Mouse (Mus musculus) stomach, embryonic 15.5 days (tissue): ENCODE measurements around the gene Nf2. TPM values are rescaled to one million over a fixed set of nuclear protein-coding genes. Genes with fewer than 3 reads are reported as not detected.
"Not testable (repeated sequence)": the region's sequence is repeated elsewhere in the genome, so short reads cannot be mapped to it uniquely, and the experiment has no call there.

Experiments used
- ATAC-seq: fragments of 200-750 bp; cut with Nextera tagmentation; 2 replicates; pipeline ENCODE4 v1.8.0; 2017; ENCODE audit warnings: low read depth, moderate number of reproducible peaks, moderate TSS enrichment; ENCODE audit not compliant: insufficient read depth, low FRiP score
- H3K27ac ChIP-seq: fragments of 300-500 bp; sonication (generic); 2 replicates; pipeline ENCODE4 v1.5.1; 2015; ENCODE audit warnings: mild to moderate bottlenecking, inconsistent platforms
- H3K27me3 ChIP-seq: fragments of 300-500 bp; sonication (generic); replicated peaks from 2 replicates; pipeline ENCODE4 v1.6.1; 2015; ENCODE audit warnings: inconsistent platforms
- H3K36me3 ChIP-seq: fragments of 300-500 bp; sonication (generic); 2 replicates; pipeline ENCODE4 v1.6.1; 2015; ENCODE audit warnings: inconsistent platforms
- H3K4me1 ChIP-seq: fragments of 300-500 bp; sonication (generic); 2 replicates; pipeline ENCODE4 v1.6.1; 2015; ENCODE audit warnings: inconsistent platforms
- H3K4me2 ChIP-seq: fragments of 300-500 bp; sonication (generic); 2 replicates; pipeline ENCODE4 v1.6.1; 2015; ENCODE audit warnings: mild to moderate bottlenecking, inconsistent platforms
- H3K4me3 ChIP-seq: fragments of 300-500 bp; sonication (generic); replicated peaks from 2 replicates; pipeline ENCODE4 v1.5.1; 2015; ENCODE audit warnings: inconsistent platforms
- H3K9ac ChIP-seq: fragments of 300-500 bp; sonication (generic); 2 replicates; pipeline ENCODE4 v1.6.1; 2015; ENCODE audit warnings: inconsistent platforms
- H3K9me3 ChIP-seq: fragments of 300-500 bp; sonication (generic); 2 replicates; pipeline ENCODE4 v1.6.1; 2016; ENCODE audit warnings: inconsistent platforms
- whole genome bisulfite sequencing: fragments of 180-500 bp; shearing (Covaris S2); methylation state at CpG from one replicate; pipeline ENCODE4 v1.1.7; 2015; 5-methylcytosine and 5-hydroxymethylcytosine counted together
- polyA plus RNA-seq: library from polyadenylated mRNA; unstranded; fragments of >200 nt; fragmentation: Nextera tagmentation; extraction: Ambion mirVana; gene quantifications from 2 replicates; pipeline ENCODE4 v1.2.1, GENCODE M21; 2015

Nf2 gene
- polyA plus RNA-seq, 1 experiment from 2014 or later: 38.6 TPM

GRCm38 (mm10) chr11:4804921-4805562 is 44.3 kb downstream of the Nf2 start:
- Histone ChIP-seq H3K9ac (no peak overlapping the region), H3K4me2 (no peak overlapping the region), H3K9me3 (no peaks in the 10 kb centered on the region), H3K4me1 (no peaks in the 10 kb centered on the region), H3K4me3 (no peak overlapping the region), H3K27me3 (no peaks in the 10 kb centered on the region), H3K27ac (no peak overlapping the region), H3K36me3 (0 out of 2 replicates have a peak, but pooled peaks cover 5% of the 10 kb centered on the region)
- WGBS: 88% methylated on average over 6 of the region's 6 CpGs
- ATAC-seq: no peak

DNA sequence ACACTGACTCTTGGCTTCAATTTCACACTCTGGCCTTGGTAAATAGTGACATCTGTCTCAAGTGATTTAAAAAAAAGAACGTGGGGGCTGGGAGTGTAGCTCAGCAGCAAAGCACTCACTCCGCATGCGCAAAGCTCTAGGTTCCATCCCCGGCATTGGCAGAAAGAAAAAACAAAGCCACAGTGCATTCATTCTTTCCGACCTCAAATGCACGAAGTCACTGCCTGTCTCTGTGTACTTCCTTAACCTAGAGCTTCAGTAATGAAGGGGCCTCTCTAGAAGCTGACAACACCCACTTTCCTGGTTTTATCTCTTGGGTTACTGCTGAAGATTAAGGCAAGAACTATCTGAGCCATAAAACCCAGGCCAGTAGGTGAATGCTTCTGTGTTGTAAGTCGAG is 45.4 kb downstream of the Nf2 start:
- H3K4me3 ChIP-seq: no peak overlapping the region
- no peaks in the 10 kb centered on the region for H3K27me3 ChIP-seq
- no peak for ATAC-seq
- H3K9ac ChIP-seq: no peak overlapping the region
- H3K9me3 ChIP-seq: no peaks in the 10 kb centered on the region
- WGBS: 62% methylated on average over 7 of the region's 7 CpGs
- H3K27ac ChIP-seq: no peak overlapping the region
- H3K36me3 ChIP-seq: 0 out of 2 replicates have a peak, but pooled peaks cover 5% of the 10 kb centered on the region
- no peak overlapping the region for H3K4me2 ChIP-seq
- H3K4me1 ChIP-seq: no peaks in the 10 kb centered on the region

DNA sequence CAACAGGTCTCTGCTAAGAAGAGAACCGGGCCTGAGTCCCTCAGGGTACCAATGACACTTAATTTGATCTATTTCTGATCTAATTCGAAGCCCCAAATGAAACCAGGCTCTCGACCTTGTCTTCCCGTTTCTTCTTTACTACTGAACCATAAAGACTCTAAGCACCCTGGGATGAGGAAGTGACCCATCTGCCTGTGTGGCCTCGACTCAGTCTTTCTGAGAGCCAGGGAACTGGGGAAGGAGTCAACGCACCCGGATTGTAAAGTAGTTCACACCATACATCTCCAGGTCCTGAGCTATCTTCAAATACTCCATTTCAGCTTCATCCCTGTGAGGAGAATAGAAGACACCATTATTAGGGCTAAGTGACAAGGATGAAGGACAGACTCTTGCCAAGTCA is 45.9 kb downstream of the Nf2 start:
- H3K27ac ChIP-seq: no peak overlapping the region
- 83% methylated on average over 7 of the region's 7 CpGs for WGBS
- H3K4me3 ChIP-seq: no peak overlapping the region
- no peak overlapping the region for H3K9ac ChIP-seq
- H3K27me3 ChIP-seq: no peaks in the 10 kb centered on the region
- no peaks in the 10 kb centered on the region for H3K4me1 ChIP-seq
- H3K4me2 ChIP-seq: no peak overlapping the region
- ATAC-seq: no peak
- H3K36me3 ChIP-seq: 0 out of 2 replicates have a peak, but pooled peaks cover 5% of the 10 kb centered on the region
- no peaks in the 10 kb centered on the region for H3K9me3 ChIP-seq

DNA sequence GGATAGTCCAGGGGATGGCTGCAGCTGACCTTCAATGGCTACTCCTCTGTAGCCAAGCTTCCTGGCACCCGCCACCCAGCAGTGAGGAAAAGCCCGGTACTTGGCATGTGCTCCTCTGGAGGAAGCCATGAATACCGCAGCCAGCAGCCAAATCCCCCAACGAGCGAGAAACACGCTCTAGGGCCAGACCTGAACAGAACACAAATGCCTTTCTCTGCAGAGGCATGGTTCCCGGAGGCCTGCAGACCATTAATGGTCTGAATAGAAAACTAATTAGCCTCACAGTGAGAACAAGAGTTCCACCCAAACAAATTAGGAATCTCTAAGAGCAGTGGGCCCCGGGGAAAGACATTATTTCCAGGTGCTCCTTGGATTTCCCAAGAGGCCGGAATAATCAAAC is 46.3 kb downstream of the Nf2 start:
- no peak overlapping the region for H3K27ac ChIP-seq
- H3K9me3 ChIP-seq: no peaks in the 10 kb centered on the region
- H3K27me3 ChIP-seq: no peaks in the 10 kb centered on the region
- no peak overlapping the region for H3K4me2 ChIP-seq
- 86% methylated on average over 9 of the region's 9 CpGs for WGBS
- no peaks in the 10 kb centered on the region for H3K4me1 ChIP-seq
- no peak overlapping the region for H3K9ac ChIP-seq
- H3K4me3 ChIP-seq: no peak overlapping the region
- no peak for ATAC-seq
- 0 out of 2 replicates have a peak, but pooled peaks cover 5% of the 10 kb centered on the region for H3K36me3 ChIP-seq

GRCm38 (mm10) chr11:4802401-4802800 is 46.9 kb downstream of the Nf2 start:
- H3K4me2 ChIP-seq, H3K27ac ChIP-seq, H3K4me3 ChIP-seq, H3K9ac ChIP-seq, ATAC-seq, H3K4me1 ChIP-seq, H3K36me3 ChIP-seq, H3K27me3 ChIP-seq, H3K9me3 ChIP-seq: not testable (repeated sequence)
- WGBS: 90% methylated on average over 2 of the region's 2 CpGs

- Histone ChIP-seq H3K36me3 (0 out of 2 replicates have a peak, but pooled peaks cover 5% of the 10 kb centered on the region), H3K4me3 (no peak overlapping the region), H3K27me3 (no peaks in the 10 kb centered on the region), H3K4me1 (no peaks in the 10 kb centered on the region), H3K9ac (no peak overlapping the region), H3K9me3 (no peaks in the 10 kb centered on the region), H3K27ac (no peak overlapping the region), H3K4me2 (no peak overlapping the region)
- 59% methylated on average over 4 of the region's 4 CpGs for WGBS
- ATAC-seq: no peak
These were observed 48.7 kb downstream of the Nf2 start for GRCm38 (mm10) chr11:4800654-4801053.

DNA sequence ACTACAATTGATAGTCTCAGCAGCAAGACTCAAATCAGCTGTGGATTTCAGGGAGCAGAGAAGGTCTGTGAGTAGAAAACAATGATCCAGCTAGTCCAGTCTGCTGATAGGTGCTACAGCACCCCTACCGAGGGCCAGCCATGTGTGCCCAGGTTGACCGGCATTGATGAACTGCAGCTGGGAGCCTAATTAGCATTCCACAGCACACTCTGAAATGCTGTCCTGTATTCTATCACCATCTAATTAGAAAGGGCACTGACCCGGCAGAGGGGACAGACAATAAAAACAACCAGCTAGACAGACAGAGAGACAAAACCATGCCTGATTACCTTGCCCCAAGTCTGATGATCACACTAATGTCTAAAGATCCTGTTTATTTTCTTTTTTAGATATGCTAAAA is 56.3 kb downstream of the Nf2 start:
- Histone ChIP-seq H3K27ac (no peak overlapping the region), H3K27me3 (no peaks in the 10 kb centered on the region), H3K9me3 (no peaks in the 10 kb centered on the region), H3K9ac (no peak overlapping the region), H3K36me3 (peaks cover 15% of the 10 kb centered on the region), H3K4me3 (no peak overlapping the region), H3K4me1 (no peaks in the 10 kb centered on the region), H3K4me2 (no peak overlapping the region)
- ATAC-seq: no peak
- WGBS: 58% methylated on average over 3 of the region's 3 CpGs

- 85% methylated on average over 6 of the region's 6 CpGs for WGBS
- peaks cover 17% of the 10 kb centered on the region for H3K36me3 ChIP-seq
- no peak overlapping the region for H3K27ac ChIP-seq
- no peaks in the 10 kb centered on the region for H3K4me1 ChIP-seq
- no peak overlapping the region for H3K4me3 ChIP-seq
- ATAC-seq: no peak
- H3K9me3 ChIP-seq: no peaks in the 10 kb centered on the region
- H3K27me3 ChIP-seq: no peaks in the 10 kb centered on the region
- no peak overlapping the region for H3K9ac ChIP-seq
- no peak overlapping the region for H3K4me2 ChIP-seq
These were observed 57.8 kb downstream of the Nf2 start for GRCm38 (mm10) chr11:4791549-4791948.

GRCm38 (mm10) chr11:4789691-4790090 is 59.6 kb downstream of the Nf2 start:
- Histone ChIP-seq H3K27ac (no peak overlapping the region), H3K9ac (no peak overlapping the region), H3K36me3 (peaks cover 23% of the 10 kb centered on the region), H3K9me3 (no peaks in the 10 kb centered on the region), H3K4me3 (no peak overlapping the region), H3K27me3 (no peaks in the 10 kb centered on the region), H3K4me2 (no peak overlapping the region), H3K4me1 (no peaks in the 10 kb centered on the region)
- 89% methylated on average over 5 of the region's 5 CpGs for WGBS
- ATAC-seq: no peak

DNA sequence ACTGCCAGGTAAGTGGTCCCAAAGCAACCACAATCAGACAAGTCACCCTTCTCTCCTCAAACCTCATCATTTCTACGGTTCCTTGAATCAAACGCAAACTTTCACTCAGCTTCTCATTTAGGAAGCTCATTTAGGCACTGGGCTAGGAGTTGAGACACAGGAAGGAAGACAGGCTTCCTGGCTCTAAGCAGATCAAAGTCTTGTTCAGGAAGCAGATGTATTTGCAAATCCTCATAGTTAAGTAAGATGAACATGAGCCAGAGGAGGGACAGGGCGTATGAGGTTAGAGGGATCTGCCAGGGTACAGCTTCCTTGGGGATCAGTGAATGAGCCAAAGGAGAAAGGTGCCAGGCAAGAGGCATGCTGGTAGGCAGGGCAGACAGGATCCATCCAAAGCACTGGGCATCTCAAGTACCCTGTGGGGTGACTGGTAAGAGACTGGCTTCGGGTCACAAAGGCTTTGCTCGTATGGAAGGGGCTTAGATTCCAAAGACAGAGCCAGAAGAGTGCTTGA is 64.7 kb downstream of the Nf2 start:
- peaks cover 19% of the 10 kb centered on the region for H3K36me3 ChIP-seq
- no peaks in the 10 kb centered on the region for H3K27me3 ChIP-seq
- 74% methylated on average over 5 of the region's 5 CpGs for WGBS
- H3K27ac ChIP-seq: no peak overlapping the region
- no peak overlapping the region for H3K4me2 ChIP-seq
- H3K9me3 ChIP-seq: no peaks in the 10 kb centered on the region
- no peak overlapping the region for H3K9ac ChIP-seq
- no peak overlapping the region for H3K4me3 ChIP-seq
- no peaks in the 10 kb centered on the region for H3K4me1 ChIP-seq
- no peak for ATAC-seq

- peaks cover 22% of the 10 kb centered on the region for H3K36me3 ChIP-seq
- no peaks in the 10 kb centered on the region for H3K4me1 ChIP-seq
- no peaks in the 10 kb centered on the region for H3K9me3 ChIP-seq
- no peak overlapping the region for H3K27ac ChIP-seq
- no peaks in the 10 kb centered on the region for H3K27me3 ChIP-seq
- no peak overlapping the region for H3K4me2 ChIP-seq
- ATAC-seq: no peak
- no peak overlapping the region for H3K9ac ChIP-seq
- no peak overlapping the region for H3K4me3 ChIP-seq
- 75% methylated on average over 3 of the region's 3 CpGs for WGBS
These were observed 66.2 kb downstream of the Nf2 start for GRCm38 (mm10) chr11:4783116-4783515.

DNA sequence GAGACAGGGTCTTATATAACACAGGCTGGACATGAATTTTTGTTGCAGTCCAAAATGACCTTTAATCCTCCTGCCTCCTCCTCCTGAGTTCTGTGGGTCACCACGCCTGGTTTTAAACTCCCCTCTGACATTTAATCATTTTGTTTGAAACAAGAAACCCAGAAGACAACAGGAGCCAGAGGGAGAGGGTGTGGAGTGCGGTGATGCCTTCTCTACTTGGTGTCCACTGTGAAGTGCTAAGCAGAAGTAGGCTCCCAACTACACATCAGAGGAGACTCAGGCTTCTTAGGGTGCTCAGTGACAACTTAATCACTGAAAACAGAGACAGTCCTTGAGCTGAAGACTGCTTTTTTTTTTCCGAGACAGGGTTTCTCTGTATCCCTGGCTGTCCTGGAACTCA is 68.4 kb downstream of the Nf2 start:
- peaks cover 25% of the 10 kb centered on the region for H3K36me3 ChIP-seq
- no peak overlapping the region for H3K4me2 ChIP-seq
- no peak overlapping the region for H3K9ac ChIP-seq
- H3K9me3 ChIP-seq: no peaks in the 10 kb centered on the region
- H3K27ac ChIP-seq: no peak overlapping the region
- no peaks in the 10 kb centered on the region for H3K27me3 ChIP-seq
- no peak for ATAC-seq
- H3K4me3 ChIP-seq: no peak overlapping the region
- H3K4me1 ChIP-seq: no peaks in the 10 kb centered on the region
- WGBS: 84% methylated on average over 3 of the region's 3 CpGs

GRCm38 (mm10) chr11:4772925-4773324 is 76.4 kb downstream of the Nf2 start:
- H3K4me1 ChIP-seq: no peaks in the 10 kb centered on the region
- no peak overlapping the region for H3K4me3 ChIP-seq
- 33% methylated on average over 3 of the region's 3 CpGs for WGBS
- no peak overlapping the region for H3K27ac ChIP-seq
- H3K36me3 ChIP-seq: peaks cover 10% of the 10 kb centered on the region; the same call in 1 of the 2 replicates
- ATAC-seq: no peak
- H3K9me3 ChIP-seq: no peaks in the 10 kb centered on the region
- no peak overlapping the region for H3K9ac ChIP-seq
- H3K27me3 ChIP-seq: no peaks in the 10 kb centered on the region
- no peak overlapping the region for H3K4me2 ChIP-seq
